Mouse (Mus musculus) stomach, embryonic 16.5 days (tissue): ENCODE data around the gene Cfap43. TPM values are rescaled to one million over a fixed set of nuclear protein-coding genes. Genes with fewer than 3 reads are reported as not detected.
A peak's percentile ranks its signal among the peaks of the same experiment; 100 is the strongest.

Source experiments
- ATAC-seq: fragments of 200-750 bp; cut with Nextera tagmentation; 2 replicates; pipeline ENCODE4 v1.8.0; 2017; ENCODE audit warnings: moderate number of reproducible peaks, moderate TSS enrichment; ENCODE audit not compliant: insufficient read depth, low FRiP score
- H3K27ac ChIP-seq: fragments of 300-500 bp; sonication (generic); 2 replicates; pipeline ENCODE4 v1.5.1; 2014; ENCODE audit warnings: low read length
- H3K27me3 ChIP-seq: fragments of 300-500 bp; sonication (generic); 2 replicates; pipeline ENCODE4 v1.6.1; 2014; ENCODE audit warnings: low read length, control low read depth, mixed read lengths; ENCODE audit not compliant: control insufficient read depth, insufficient read depth
- H3K36me3 ChIP-seq: fragments of 300-500 bp; sonication (generic); 2 replicates; pipeline ENCODE4 v1.6.1; 2014; ENCODE audit warnings: low read length; ENCODE audit not compliant: control insufficient read depth, insufficient read depth
- H3K4me1 ChIP-seq: fragments of 300-500 bp; sonication (generic); 2 replicates; pipeline ENCODE4 v1.6.1; 2014; ENCODE audit warnings: low read length, control low read depth, mixed read lengths; ENCODE audit not compliant: control insufficient read depth, insufficient read depth
- H3K4me2 ChIP-seq: fragments of 300-500 bp; sonication (generic); 2 replicates; pipeline ENCODE4 v1.6.1; 2014; ENCODE audit warnings: low read depth, low read length, mixed read lengths
- H3K4me3 ChIP-seq: fragments of 300-500 bp; sonication (generic); replicated peaks from 2 replicates; pipeline ENCODE4 v1.5.1; 2014; ENCODE audit warnings: mild to moderate bottlenecking, low read length
- H3K9ac ChIP-seq: fragments of 300-500 bp; sonication (generic); 2 replicates; pipeline ENCODE4 v1.6.1; 2014; ENCODE audit warnings: low read length
- H3K9me3 ChIP-seq: fragments of 300-500 bp; sonication (generic); replicated peaks from 2 replicates; pipeline ENCODE4 v1.6.1; 2016; ENCODE audit warnings: low read length, control low read depth; ENCODE audit not compliant: control insufficient read depth
- WGBS: fragments of 180-500 bp; shearing (Covaris S2); extraction: QIAGEN DNeasy Blood & Tissue Kit; methylation state at CpG from one replicate; pipeline ENCODE4 v1.1.7; 2014; 5-methylcytosine and 5-hydroxymethylcytosine counted together
- polyA plus RNA-seq: library from polyadenylated mRNA; unstranded; fragments of >200 nt; fragmentation: Nextera tagmentation; extraction: Ambion mirVana; gene quantifications from 2 replicates; pipeline ENCODE4 v1.2.1, GENCODE M21; 2015

Cfap43 gene
- polyA plus RNA-seq, 1 experiment from 2014 or later, result 1.1 TPM

- Histone ChIP-seq H3K9ac (no peak overlapping the region), H3K27ac (no peak overlapping the region), H3K4me2 (no peak overlapping the region), H3K9me3 (no peaks in the 10 kb centered on the region), H3K4me1 (no peaks in the 10 kb centered on the region), H3K36me3 (no peaks in the 10 kb centered on the region), H3K27me3 (no peaks in the 10 kb centered on the region), H3K4me3 (no peak overlapping the region)
- ATAC-seq, result no peak
- 61% methylated on average over 6 of the region's 6 CpGs for WGBS
Measured at GRCm38 (mm10) chr19:47777847-47778246, 141.2 kb downstream of the Cfap43 start.

GRCm38 (mm10) chr19:47755625-47756024 lies 163.5 kb downstream of the Cfap43 start:
- Histone ChIP-seq H3K4me3 (peak overlapping the region; percentile 27; the same call in 1 of the 2 replicates), H3K9ac (no peak overlapping the region), H3K36me3 (no peaks in the 10 kb centered on the region), H3K27ac (0 out of 2 replicates have a peak overlapping the region, but pooled peaks have one; percentile 12), H3K9me3 (no peaks in the 10 kb centered on the region), H3K4me1 (no peaks in the 10 kb centered on the region), H3K27me3 (no peaks in the 10 kb centered on the region), H3K4me2 (peak overlapping the region; percentile 37)
- ATAC-seq, result peak; percentile 56; the same call in 1 of the 2 replicates
- WGBS, result 54% methylated on average over 19 of the region's 19 CpGs

GRCm38 (mm10) chr19:47754931-47755330 lies 164.2 kb downstream of the Cfap43 start:
- H3K9ac ChIP-seq, result no peak overlapping the region
- H3K27ac ChIP-seq, result no peak overlapping the region
- H3K4me1 ChIP-seq, result no peaks in the 10 kb centered on the region
- H3K4me2 ChIP-seq, result no peak overlapping the region
- 79% methylated on average over 9 of the region's 9 CpGs for WGBS
- no peaks in the 10 kb centered on the region for H3K36me3 ChIP-seq
- H3K4me3 ChIP-seq, result no peak overlapping the region
- no peak for ATAC-seq
- no peaks in the 10 kb centered on the region for H3K9me3 ChIP-seq
- H3K27me3 ChIP-seq, result no peaks in the 10 kb centered on the region

GRCm38 (mm10) chr19:47753921-47754320 lies 165.2 kb downstream of the Cfap43 start:
- no peak overlapping the region for H3K4me3 ChIP-seq
- ATAC-seq, result peak; percentile 95
- no peak overlapping the region for H3K4me2 ChIP-seq
- no peak overlapping the region for H3K9ac ChIP-seq
- no peaks in the 10 kb centered on the region for H3K36me3 ChIP-seq
- WGBS, result 60% methylated on average over 4 of the region's 4 CpGs
- no peaks in the 10 kb centered on the region for H3K4me1 ChIP-seq
- no peaks in the 10 kb centered on the region for H3K9me3 ChIP-seq
- H3K27me3 ChIP-seq, result no peaks in the 10 kb centered on the region
- H3K27ac ChIP-seq, result no peak overlapping the region

- H3K27ac ChIP-seq, result no peak overlapping the region
- H3K36me3 ChIP-seq, result no peaks in the 10 kb centered on the region
- no peaks in the 10 kb centered on the region for H3K9me3 ChIP-seq
- H3K4me2 ChIP-seq, result no peak overlapping the region
- H3K27me3 ChIP-seq, result no peaks in the 10 kb centered on the region
- H3K4me1 ChIP-seq, result no peaks in the 10 kb centered on the region
- ATAC-seq, result no peak
- no peak overlapping the region for H3K4me3 ChIP-seq
- 78% methylated on average over 9 of the region's 9 CpGs for WGBS
- H3K9ac ChIP-seq, result no peak overlapping the region
Measured at GRCm38 (mm10) chr19:47752456-47752855, 166.6 kb downstream of the Cfap43 start.

GRCm38 (mm10) chr19:47750391-47750790 lies 168.7 kb downstream of the Cfap43 start:
- Histone ChIP-seq H3K4me3 (no peak overlapping the region), H3K4me1 (no peaks in the 10 kb centered on the region), H3K9me3 (no peaks in the 10 kb centered on the region), H3K36me3 (no peaks in the 10 kb centered on the region), H3K9ac (no peak overlapping the region), H3K27me3 (no peaks in the 10 kb centered on the region), H3K4me2 (no peak overlapping the region), H3K27ac (no peak overlapping the region)
- ATAC-seq, result no peak
- whole genome bisulfite sequencing, result 80% methylated on average over 5 of the region's 5 CpGs

GRCm38 (mm10) chr19:47748950-47749349 lies 170.1 kb downstream of the Cfap43 start:
- Histone ChIP-seq H3K4me1 (no peaks in the 10 kb centered on the region), H3K4me3 (no peak overlapping the region), H3K27ac (no peak overlapping the region), H3K36me3 (no peaks in the 10 kb centered on the region), H3K27me3 (no peaks in the 10 kb centered on the region), H3K9me3 (no peaks in the 10 kb centered on the region), H3K9ac (no peak overlapping the region), H3K4me2 (no peak overlapping the region)
- ATAC-seq, result peak; percentile 50; the same call in 1 of the 2 replicates
- WGBS, result 64% methylated on average over 2 of the region's 2 CpGs

- no peaks in the 10 kb centered on the region for H3K36me3 ChIP-seq
- H3K27me3 ChIP-seq, result no peaks in the 10 kb centered on the region
- ATAC-seq, result no peak
- H3K9ac ChIP-seq, result no peak overlapping the region
- no peaks in the 10 kb centered on the region for H3K4me1 ChIP-seq
- H3K27ac ChIP-seq, result no peak overlapping the region
- no peak overlapping the region for H3K4me2 ChIP-seq
- WGBS, result 93% methylated on average over 2 of the region's 2 CpGs
- H3K4me3 ChIP-seq, result no peak overlapping the region
- no peaks in the 10 kb centered on the region for H3K9me3 ChIP-seq
Measured at GRCm38 (mm10) chr19:47747072-47747471, 172.0 kb downstream of the Cfap43 start.

- Histone ChIP-seq H3K27me3 (no peaks in the 10 kb centered on the region), H3K27ac (peak overlapping the region; percentile 98), H3K9me3 (no peaks in the 10 kb centered on the region), H3K4me3 (peak overlapping the region; percentile 92), H3K4me2 (peak overlapping the region; percentile 68), H3K9ac (peak overlapping the region; percentile 91), H3K36me3 (peaks cover 18% of the 10 kb centered on the region), H3K4me1 (peaks cover 14% of the 10 kb centered on the region)
- WGBS, result 2% methylated on average over 12 of the region's 15 CpGs
- ATAC-seq, result no peak
Measured at GRCm38 (mm10) chr19:47731931-47732330, 187.2 kb downstream of the Cfap43 start.
